Mouse (Mus musculus) cerebellum, postnatal 25 days (tissue): Measurements from ENCODE around the gene Gadd45gip1.

ENCODE experiments used
- DNase-seq, 2 experiments: peaks; one replicate each; pipeline ENCODE4 v3.0.0; 2021; ENCODE audit warnings: mixed read lengths in 2 of 2

The Gadd45gip1 gene

DNA sequence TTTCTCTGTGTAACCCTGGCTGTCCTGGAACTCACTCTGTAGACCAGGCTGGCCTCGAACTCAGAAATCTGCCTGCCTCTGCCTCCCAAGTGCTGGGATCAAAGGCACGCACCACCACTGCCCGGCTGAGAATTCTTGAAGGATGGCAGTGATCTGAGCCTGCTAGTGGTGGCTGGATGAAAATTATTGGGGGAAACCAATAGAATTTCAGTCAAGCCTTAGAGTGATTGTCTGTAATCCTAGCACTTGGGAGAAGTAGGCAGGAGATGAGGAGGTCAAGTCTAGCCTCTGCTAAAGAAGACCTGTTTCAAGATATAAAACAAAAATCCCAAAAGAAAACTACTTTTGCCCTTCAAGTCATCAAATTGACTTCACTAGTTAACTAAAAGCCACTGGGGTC, 25.1 kb downstream of the Gadd45gip1 start:
- DNase-seq: no peak

DNA sequence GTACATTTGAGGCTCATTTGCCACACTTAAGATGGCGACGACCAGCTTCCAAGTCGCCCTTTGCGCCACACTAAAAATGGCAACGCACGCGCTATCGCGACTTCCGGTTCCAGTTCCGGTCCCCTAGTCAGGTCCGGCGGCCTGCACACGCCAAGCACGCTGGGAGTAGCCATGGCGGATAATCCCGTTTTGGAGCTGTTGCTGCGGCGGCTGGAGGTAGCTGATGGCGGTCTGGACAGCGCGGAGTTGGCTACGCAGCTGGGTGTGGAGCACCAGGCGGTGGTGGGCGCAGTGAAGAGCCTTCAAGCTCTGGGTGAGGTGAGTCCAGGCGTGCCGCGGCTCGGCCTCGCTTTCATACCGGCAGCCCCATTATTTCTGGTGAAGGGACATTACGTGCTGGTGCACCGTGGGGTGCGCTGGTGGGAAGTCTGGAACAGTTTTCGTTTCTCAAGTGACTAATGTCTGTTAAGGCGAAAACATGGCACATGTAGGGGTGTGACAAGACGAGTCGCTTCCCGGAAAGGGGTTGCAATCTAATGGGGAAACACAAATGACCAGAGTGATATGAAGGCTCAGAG, 25.6 kb downstream of the Gadd45gip1 start, which contains the start of gene Farsa:
Gene Farsa (plus strand): TSS at position 126 of the 578 bp plus-strand sequence.
- peak; percentile 92 to 95 for DNase-seq

DNA sequence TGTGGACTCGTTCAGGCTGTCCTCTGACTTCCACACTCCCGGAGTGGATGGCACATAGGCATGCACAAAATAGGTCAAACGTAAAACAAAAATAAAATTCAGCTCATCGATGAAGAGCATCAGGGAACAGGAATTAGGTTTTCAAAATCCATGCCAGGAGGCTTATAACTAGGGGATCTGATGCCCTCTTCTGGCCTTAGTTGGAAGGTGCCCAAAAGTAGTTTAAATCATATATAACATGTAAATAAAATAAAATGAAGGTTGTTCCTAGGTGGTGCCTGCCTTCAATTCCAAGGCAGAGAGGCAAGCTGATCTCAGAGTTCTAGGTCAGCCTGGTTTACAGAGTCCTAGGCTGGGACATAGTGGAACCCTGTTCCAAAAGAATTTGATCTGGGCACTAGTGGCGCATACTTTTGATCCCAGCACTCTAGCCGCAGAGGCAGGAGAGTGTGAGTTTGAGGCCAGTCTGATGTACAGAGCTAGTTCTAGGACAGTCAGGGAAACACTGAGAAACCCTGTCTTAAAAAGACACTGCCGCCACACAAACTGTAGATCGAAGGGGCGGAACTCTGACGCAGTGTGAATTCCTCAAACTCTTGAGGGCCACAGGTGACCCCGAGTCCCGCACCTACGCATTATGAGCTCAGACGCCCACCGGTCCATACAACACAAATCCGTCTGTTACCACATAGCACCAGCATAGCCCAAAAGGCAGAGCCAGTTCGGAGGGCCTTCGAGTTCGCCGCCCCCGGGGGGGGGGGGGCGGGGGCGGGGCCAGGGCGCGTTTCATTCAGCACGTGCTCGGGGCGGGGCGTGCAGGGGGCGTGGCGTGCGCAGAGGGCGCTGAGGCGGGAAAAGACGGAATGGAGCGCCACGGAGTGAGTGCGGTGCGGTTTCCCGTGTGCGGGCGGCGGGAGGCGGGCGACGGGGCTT, 40.3 kb downstream of the Gadd45gip1 start, which contains the start of gene Syce2:
Gene Syce2 (plus strand): TSS at position 736 of the 933 bp plus-strand sequence.
- peak; percentile 66 to 83 for DNase-seq

DNA sequence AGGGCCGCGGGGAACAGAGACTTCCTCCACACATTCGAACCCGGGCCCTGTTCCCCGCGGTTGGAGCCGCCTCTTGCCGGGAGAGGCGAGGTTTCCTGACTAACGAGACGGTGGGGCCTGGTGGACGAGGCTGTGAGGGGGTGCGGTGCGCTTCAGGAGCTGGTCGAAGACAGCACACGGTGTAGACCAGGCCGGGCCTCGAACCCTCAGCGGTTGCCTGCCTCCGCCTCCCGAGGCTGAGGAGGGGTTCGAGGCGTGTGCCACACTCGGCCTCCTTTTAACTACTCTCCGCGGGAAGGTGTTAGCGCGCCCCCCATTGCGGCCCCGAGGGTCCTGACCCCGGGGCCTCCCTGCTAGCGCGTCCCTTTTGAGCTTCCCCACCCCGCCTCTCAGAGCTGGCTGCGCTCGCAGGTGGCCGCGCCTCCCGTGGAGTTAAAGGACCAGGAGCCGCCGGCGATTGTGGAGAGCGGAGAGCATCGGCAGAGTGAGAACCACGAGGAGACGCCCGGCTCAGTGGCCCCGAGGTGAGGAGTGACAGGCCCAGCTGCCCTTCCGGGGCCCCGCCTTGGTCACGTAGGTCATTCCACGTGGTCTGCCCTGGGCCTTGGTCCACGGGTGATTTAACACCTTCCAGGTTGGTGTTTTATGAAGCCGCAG, 41.1 kb downstream of the Gadd45gip1 start:
- DNase-seq: peak; percentile 32 to 42

DNA sequence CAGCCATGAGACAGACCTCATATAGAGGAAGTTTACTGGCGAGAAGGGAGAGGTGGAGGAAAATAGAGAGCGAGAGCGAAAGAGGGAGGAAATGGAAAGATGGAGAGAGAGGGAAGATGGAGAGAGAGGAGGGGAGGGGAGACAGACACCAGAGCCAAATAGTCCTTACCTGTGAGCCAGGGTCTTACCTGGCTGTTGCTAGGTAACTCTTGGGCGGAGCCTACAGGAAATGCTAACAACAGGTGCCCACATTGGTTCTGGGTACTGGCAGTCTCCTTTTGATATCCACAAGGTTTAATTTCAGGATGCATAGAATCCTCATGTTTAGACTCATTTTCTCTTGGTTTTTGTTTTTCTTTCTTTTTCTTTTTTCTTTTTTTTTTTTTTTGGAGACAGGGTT, 41.7 kb downstream of the Gadd45gip1 start:
- DNase-seq: no peak

DNA sequence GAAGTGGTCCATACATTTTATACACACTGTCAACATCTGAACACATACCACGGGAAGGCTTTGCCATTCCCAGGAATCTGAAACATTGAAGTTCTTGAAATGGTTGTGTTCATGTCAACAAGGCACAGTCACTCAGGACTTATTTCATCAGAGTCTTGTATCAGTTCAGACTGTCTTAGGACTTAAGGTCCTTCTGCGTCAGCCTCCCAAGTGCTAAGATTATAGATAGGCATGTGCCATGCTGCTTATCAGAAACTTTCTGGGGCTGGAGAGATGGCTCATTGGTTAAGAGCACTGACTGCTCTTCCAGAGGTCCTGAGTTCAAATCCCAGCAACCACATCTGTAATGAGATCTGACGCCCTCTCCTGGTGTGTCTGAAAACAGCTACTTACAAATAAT, 43.0 kb downstream of the Gadd45gip1 start:
- DNase-seq: no peak

DNA sequence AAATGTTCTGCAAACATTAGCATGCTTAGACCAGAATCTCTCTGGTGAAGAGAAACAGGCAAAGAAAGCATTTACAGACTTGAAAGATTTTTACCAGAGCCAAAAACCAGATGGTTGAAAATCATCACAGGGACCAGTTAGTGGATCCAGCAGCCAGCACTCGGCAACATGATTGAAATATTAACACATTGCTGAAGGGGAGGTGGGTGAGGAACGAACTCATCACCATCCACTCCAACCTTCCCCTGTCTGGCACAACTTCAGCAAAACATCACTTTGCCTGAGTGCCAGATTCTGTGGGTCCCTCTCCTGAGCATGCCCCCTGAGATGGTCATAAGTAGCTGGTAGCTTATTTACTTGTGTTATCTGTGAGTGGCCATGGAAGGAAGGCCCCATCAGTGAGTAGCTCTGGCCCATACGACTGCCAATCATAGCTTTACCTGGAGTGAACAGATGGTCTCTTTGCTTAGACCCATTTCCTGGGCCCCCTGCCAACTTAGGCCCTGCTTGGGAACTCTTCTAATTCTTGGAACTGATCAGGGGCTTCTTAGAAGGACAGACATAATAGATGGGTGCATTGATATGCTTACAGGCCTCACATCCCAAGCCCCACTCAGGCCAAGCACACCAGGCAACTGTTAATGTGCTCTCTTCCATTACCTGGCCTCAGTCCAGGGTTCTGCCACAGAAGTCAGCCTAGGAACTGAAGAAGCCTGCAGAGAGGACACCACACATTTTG, 46.1 kb downstream of the Gadd45gip1 start:
- peak; percentile 86 to 91 for DNase-seq

DNA sequence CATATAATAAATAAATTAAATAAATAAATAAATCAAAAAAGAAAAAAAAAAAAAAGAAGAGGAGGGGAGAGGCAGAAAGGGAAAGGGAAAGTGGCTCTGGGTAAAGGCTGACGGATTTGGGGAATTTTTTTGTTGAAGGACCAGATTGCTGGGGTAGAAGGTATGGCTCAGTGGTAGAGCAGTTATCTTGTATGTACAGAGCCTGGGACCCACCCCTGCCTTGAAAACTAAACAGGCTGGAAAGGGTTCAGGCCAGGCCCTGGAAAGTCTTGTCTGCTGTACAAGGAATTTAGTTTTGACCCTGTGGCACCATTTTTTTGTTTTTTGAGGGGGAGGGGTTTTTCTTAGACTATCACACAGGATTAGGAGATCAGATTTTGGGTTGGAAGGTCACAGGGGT, 47.6 kb downstream of the Gadd45gip1 start:
- DNase-seq: no peak

DNA sequence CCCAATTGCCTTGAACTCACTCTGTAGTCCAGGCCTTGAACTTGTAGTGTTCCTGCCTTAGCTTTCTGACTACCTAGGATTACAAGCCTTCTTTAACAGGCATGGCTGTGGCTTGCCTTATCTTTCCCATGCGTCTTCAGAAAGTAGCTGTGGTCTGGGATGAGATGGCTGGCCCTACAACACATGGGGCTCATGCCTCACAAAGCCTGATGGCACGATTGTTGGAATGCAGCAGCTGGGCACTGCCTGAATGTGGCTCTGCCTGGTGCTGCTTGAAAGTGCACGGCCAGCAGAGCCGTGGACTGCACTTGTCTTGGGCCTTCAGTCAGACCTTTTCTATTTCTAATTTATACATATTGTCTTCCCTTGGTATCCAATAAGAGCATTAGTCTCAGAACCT, 53.4 kb downstream of the Gadd45gip1 start:
- DNase-seq: no peak
